Mouse (Mus musculus) ES-Bruce4 (cell line): ENCODE measurements around the gene Grb14.

Experiments used
- CTCF ChIP-seq: IDR thresholded peaks from one replicate; pipeline ENCODE4 v1.8.1; 2011; ENCODE audit warnings: low read depth, low read length
- EP300 ChIP-seq: IDR thresholded peaks from 2 replicates; pipeline ENCODE4 v1.6.1; 2011; ENCODE audit warnings: low read depth, low read length; ENCODE audit not compliant: insufficient read depth
- POLR2A ChIP-seq: IDR thresholded peaks from one replicate; pipeline ENCODE4 v1.8.1; 2011; ENCODE audit warnings: low read length; ENCODE audit not compliant: insufficient read depth

- no peak for TF ChIP-seq CTCF
- TF ChIP-seq POLR2A, result no peak
- TF ChIP-seq EP300, result no peak
Observed at GRCm38 (mm10) chr2:64962196-64962595, 62.6 kb downstream of the Grb14 start.
